In the genomic region with DNA sequence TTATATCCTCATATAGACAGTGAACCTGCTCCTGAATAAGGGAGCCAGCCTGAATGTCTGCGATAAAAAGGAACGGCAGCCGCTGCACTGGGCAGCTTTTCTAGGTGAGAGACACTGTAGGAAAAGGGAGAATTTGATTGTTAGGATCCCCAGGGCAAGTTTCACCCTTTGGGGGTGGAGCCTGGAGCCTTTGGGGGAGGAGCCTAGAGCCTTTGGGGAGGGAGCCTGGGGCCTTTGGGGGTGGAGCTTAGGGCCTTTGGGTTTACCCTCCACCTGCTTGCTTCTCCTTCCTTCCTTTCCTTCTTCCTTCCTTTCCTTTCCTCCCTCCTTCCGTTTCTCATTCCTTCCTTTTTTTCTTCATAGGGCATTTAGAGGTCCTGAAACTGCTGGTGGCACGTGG, we compare ENCODE assay signal across 1 mouse cellular context.
TF ChIP-seq lines count a peak whose summit lies in the region.

No protein-coding gene starts in this region.

TF ChIP-seq in MEL, 35 proteins besides CTCF, POLR2A, EP300 and RAD21:
- no peak for TF ChIP-seq TAL1 (IDR thresholded peaks at IDR 0.05; ENCODE audit: low read length)
- no peak for TF ChIP-seq NELFE (IDR thresholded peaks at IDR 0.05; ENCODE audit: low read depth, low read length)
- no peak for TF ChIP-seq HCFC1 (IDR thresholded peaks at IDR 0.05; ENCODE audit: low read depth, low read length)
- TF ChIP-seq ZNF384 (IDR thresholded peaks at IDR 0.05; ENCODE audit: low read depth, low read length): no peak
- TF ChIP-seq E2F4 (IDR thresholded peaks at IDR 0.05; ENCODE audit: borderline replicate concordance, low read depth, low read length): no peak
- no peak for TF ChIP-seq ZMIZ1 (IDR thresholded peaks at IDR 0.05; ENCODE audit: low read depth, low read length)
- TF ChIP-seq TBP (IDR thresholded peaks at IDR 0.05; ENCODE audit: low read depth, low read length): no peak
- TF ChIP-seq BHLHE40 (IDR thresholded peaks at IDR 0.05; ENCODE audit: borderline replicate concordance, low read depth, low read length): no peak
- no peak for TF ChIP-seq UBTF (IDR thresholded peaks at IDR 0.05; ENCODE audit: borderline replicate concordance, insufficient read depth, low read depth, low read length)
- no peak for TF ChIP-seq POLR2AphosphoS5 (IDR thresholded peaks at IDR 0.05; ENCODE audit: borderline replicate concordance, low read depth, low read length)
- TF ChIP-seq NRF1 (IDR thresholded peaks at IDR 0.05; ENCODE audit: insufficient read depth, low read depth, low read length, poor library complexity, severe bottlenecking): no peak
- no peak for TF ChIP-seq TCF12 (IDR thresholded peaks at IDR 0.05; ENCODE audit: low read depth, low read length)
- no peak for TF ChIP-seq SIN3A (IDR thresholded peaks at IDR 0.05; ENCODE audit: low read length)
- TF ChIP-seq ZKSCAN1 (IDR thresholded peaks at IDR 0.05; ENCODE audit: low read depth, low read length): no peak
- TF ChIP-seq CHD2 (IDR thresholded peaks at IDR 0.05; ENCODE audit: low read length): no peak
- no peak for TF ChIP-seq MXI1 (IDR thresholded peaks at IDR 0.05; ENCODE audit: low read depth, low read length)
- TF ChIP-seq ELF1 (IDR thresholded peaks at IDR 0.05; ENCODE audit: low read depth, low read length): no peak
- no peak for TF ChIP-seq ETS1 (IDR thresholded peaks at IDR 0.05; ENCODE audit: low read depth, low read length)
- no peak for TF ChIP-seq ZC3H11A (IDR thresholded peaks at IDR 0.05; ENCODE audit: low read depth, low read length)
